Mouse (Mus musculus) MEL (cell line): ENCODE measurements around the gene Gm20388. TPM values are rescaled to one million over a fixed set of nuclear protein-coding genes. Genes with fewer than 3 reads are reported as not detected.

Experiments
- DNase-seq: peaks from one replicate; pipeline ENCODE4 v3.0.0; 2011; ENCODE audit warnings: low read depth, low spot score
- H3K27ac ChIP-seq: 2 replicates; pipeline ENCODE4 v1.5.1; 2012; ENCODE audit warnings: low read depth, mild to moderate bottlenecking, control low read depth, low read length, moderate library complexity; ENCODE audit not compliant: control insufficient read depth
- H3K27me3 ChIP-seq, 2 experiments: fragments of 150-350 bp in 1 of 2; sonication (generic) in 1 of 2; 2 replicates each; pipeline ENCODE4 v1.6.1; 2012; ENCODE audit warnings: low read length in 2 of 2, mild to moderate bottlenecking in 2 of 2, improper control_type of control experiment in 1 of 2, moderate library complexity in 1 of 2; ENCODE audit not compliant: insufficient read depth in 2 of 2, control insufficient read depth in 1 of 2
- H3K36me3 ChIP-seq, 2 experiments: 2 replicates each; pipeline ENCODE4 v1.6.1; 2012 to 2014; ENCODE audit warnings: low read length in 2 of 2, improper control_type of control experiment in 1 of 2, inconsistent platforms in 1 of 2, mild to moderate bottlenecking in 1 of 2; ENCODE audit not compliant: insufficient read depth in 2 of 2, control insufficient read depth in 1 of 2
- H3K4me1 ChIP-seq, 2 experiments: fragments of 150-350 bp in 1 of 2; sonication (generic) in 1 of 2; 2 replicates each; pipeline ENCODE4 v1.6.1; 2012; ENCODE audit warnings: low read length in 2 of 2, improper control_type of control experiment in 1 of 2, mild to moderate bottlenecking in 1 of 2; ENCODE audit not compliant: insufficient read depth in 2 of 2, control insufficient read depth in 1 of 2
- H3K4me3 ChIP-seq, 2 experiments: fragments of 150-350 bp in 1 of 2; sonication (generic) in 1 of 2; 2 replicates each; pipeline ENCODE4 v1.5.1; 2012; ENCODE audit warnings: low read depth in 2 of 2, low read length in 2 of 2, mild to moderate bottlenecking in 2 of 2, moderate library complexity in 2 of 2, control low read depth in 1 of 2, improper control_type of control experiment in 1 of 2; ENCODE audit not compliant: control insufficient read depth in 1 of 2, insufficient read depth in 1 of 2
- H3K79me2 ChIP-seq: 2 replicates; pipeline ENCODE4 v1.6.1; 2012; ENCODE audit warnings: mild to moderate bottlenecking, low read length, moderate library complexity; ENCODE audit not compliant: control insufficient read depth, poor library complexity, insufficient read depth
- H3K9ac ChIP-seq: 2 replicates; pipeline ENCODE4 v1.6.1; 2012; ENCODE audit warnings: low read depth, mild to moderate bottlenecking, control low read depth, low read length, moderate library complexity; ENCODE audit not compliant: control insufficient read depth, poor library complexity, severe bottlenecking
- H3K9me3 ChIP-seq: fragments of 150-350 bp; sonication (generic); replicated peaks from 2 replicates; pipeline ENCODE4 v1.6.1; 2012; ENCODE audit warnings: mild to moderate bottlenecking, low read length, improper control_type of control experiment, moderate library complexity; ENCODE audit not compliant: insufficient read depth
- CHD2 ChIP-seq: IDR thresholded peaks from 2 replicates; pipeline ENCODE4 v1.6.1; 2011; ENCODE audit warnings: low read length, improper control_type of control experiment
- EP300 ChIP-seq, 2 experiments: IDR thresholded peaks; 2 replicates each; pipeline ENCODE4 v1.6.1; 2011; ENCODE audit warnings: improper control_type of control experiment in 2 of 2, low read length in 2 of 2, low read depth in 1 of 2, mild to moderate bottlenecking in 1 of 2
- ETS1 ChIP-seq: IDR thresholded peaks from 2 replicates; pipeline ENCODE4 v1.6.1; 2012; ENCODE audit warnings: low read depth, mild to moderate bottlenecking, inconsistent platforms, low read length, improper control_type of control experiment, moderate library complexity
- GABPA ChIP-seq: IDR thresholded peaks from 2 replicates; pipeline ENCODE4 v1.6.1; 2012; ENCODE audit warnings: low read depth, mild to moderate bottlenecking, inconsistent platforms, low read length, improper control_type of control experiment, moderate library complexity
- GATA1 ChIP-seq: IDR thresholded peaks from 2 replicates; pipeline ENCODE4 v1.6.1; 2011; ENCODE audit warnings: low read depth, low read length, improper control_type of control experiment
- HCFC1 ChIP-seq: IDR thresholded peaks from 2 replicates; pipeline ENCODE4 v1.6.1; 2012; ENCODE audit warnings: low read depth, mild to moderate bottlenecking, inconsistent platforms, low read length, improper control_type of control experiment, moderate library complexity
- KAT2A ChIP-seq: conservative IDR thresholded peaks from 2 replicates; pipeline ENCODE4 v1.6.1; 2012; ENCODE audit warnings: low read depth, low read length, improper control_type of control experiment, inconsistent platforms
- MAFK ChIP-seq: IDR thresholded peaks from 2 replicates; pipeline ENCODE4 v1.6.1; 2011; ENCODE audit warnings: low read depth, mild to moderate bottlenecking, low read length, improper control_type of control experiment, borderline replicate concordance
- MAX ChIP-seq: IDR thresholded peaks from 2 replicates; pipeline ENCODE4 v1.6.1; 2011; ENCODE audit warnings: low read length, improper control_type of control experiment
- MAZ ChIP-seq: IDR thresholded peaks from 2 replicates; pipeline ENCODE4 v1.6.1; 2012; ENCODE audit warnings: low read depth, mild to moderate bottlenecking, inconsistent platforms, low read length, improper control_type of control experiment
- MEF2A ChIP-seq: IDR thresholded peaks from 2 replicates; pipeline ENCODE4 v1.6.1; 2014; ENCODE audit warnings: low read depth, mild to moderate bottlenecking, inconsistent platforms, low read length, improper control_type of control experiment; ENCODE audit not compliant: poor library complexity, insufficient replicate concordance, severe bottlenecking; ENCODE audit errors: extremely low read depth
- MXI1 ChIP-seq: IDR thresholded peaks from 2 replicates; pipeline ENCODE4 v1.6.1; 2011; ENCODE audit warnings: mild to moderate bottlenecking, low read depth, low read length, improper control_type of control experiment
- MYB ChIP-seq: IDR thresholded peaks from 2 replicates; pipeline ENCODE4 v1.6.1; 2011; ENCODE audit warnings: mild to moderate bottlenecking, low read depth, low read length, improper control_type of control experiment
- NRF1 ChIP-seq: IDR thresholded peaks from 2 replicates; pipeline ENCODE4 v1.6.1; 2014; ENCODE audit warnings: low read depth, mild to moderate bottlenecking, inconsistent platforms, low read length, improper control_type of control experiment, moderate library complexity; ENCODE audit not compliant: poor library complexity, insufficient read depth, severe bottlenecking
- POLR2A ChIP-seq, 2 experiments: IDR thresholded peaks; 2 replicates each; pipeline ENCODE4 v1.6.1; 2011 to 2012; ENCODE audit warnings: low read length in 2 of 2, mild to moderate bottlenecking in 2 of 2, control low read depth in 1 of 2, improper control_type of control experiment in 1 of 2, low read depth in 1 of 2, moderate library complexity in 1 of 2; ENCODE audit not compliant: control insufficient read depth in 1 of 2, insufficient read depth in 1 of 2, poor library complexity in 1 of 2
- POLR2AphosphoS5 ChIP-seq: IDR thresholded peaks from 2 replicates; pipeline ENCODE4 v1.6.1; 2012; ENCODE audit warnings: low read depth, borderline replicate concordance, mild to moderate bottlenecking, inconsistent platforms, low read length, moderate library complexity, mixed read lengths
- RAD21 ChIP-seq: IDR thresholded peaks from 2 replicates; pipeline ENCODE4 v1.6.1; 2011; ENCODE audit warnings: mild to moderate bottlenecking, low read depth, low read length, improper control_type of control experiment
- SMC3 ChIP-seq: IDR thresholded peaks from 2 replicates; pipeline ENCODE4 v1.6.1; 2011; ENCODE audit warnings: low read depth, low read length, improper control_type of control experiment
- TAL1 ChIP-seq: IDR thresholded peaks from 2 replicates; pipeline ENCODE4 v1.6.1; 2012; ENCODE audit warnings: mild to moderate bottlenecking, inconsistent platforms, low read length, moderate library complexity, mixed read lengths
- TCF12 ChIP-seq: IDR thresholded peaks from 2 replicates; pipeline ENCODE4 v1.6.1; 2014; ENCODE audit warnings: low read depth, mild to moderate bottlenecking, inconsistent platforms, low read length, improper control_type of control experiment, moderate library complexity
- ZC3H11A ChIP-seq: IDR thresholded peaks from 2 replicates; pipeline ENCODE4 v1.6.1; 2012; ENCODE audit warnings: low read depth, mild to moderate bottlenecking, inconsistent platforms, low read length, improper control_type of control experiment
- ZMIZ1 ChIP-seq: IDR thresholded peaks from 2 replicates; pipeline ENCODE4 v1.6.1; 2012; ENCODE audit warnings: low read depth, mild to moderate bottlenecking, inconsistent platforms, low read length, improper control_type of control experiment, moderate library complexity
- polyA plus RNA-seq, 2 experiments: library from polyadenylated mRNA; stranded (reverse) in 1 of 2; unstranded in 1 of 2; fragments of >175 nt in 1 of 2; fragments of >200 nt in 1 of 2; gene quantifications; 2 replicates each; pipeline versions ENCODE4 v1.2.1 to v1.2.4; 2012; ENCODE audit warnings: low replicate concordance in 2 of 2, low read depth in 1 of 2; ENCODE audit not compliant: insufficient read length in 2 of 2, insufficient read depth in 1 of 2, missing spikeins in 1 of 2
- total RNA-seq: library from RNA; depleted of rRNA; stranded (reverse); fragments of 300-350 nt; gene quantifications from 2 replicates; pipeline ENCODE4 v1.2.3, GENCODE M21; 2012

The Gm20388 gene
- total and polyA plus RNA-seq, 3 experiments, result 11.1 to 17.8 TPM; not detected in 1

DNA sequence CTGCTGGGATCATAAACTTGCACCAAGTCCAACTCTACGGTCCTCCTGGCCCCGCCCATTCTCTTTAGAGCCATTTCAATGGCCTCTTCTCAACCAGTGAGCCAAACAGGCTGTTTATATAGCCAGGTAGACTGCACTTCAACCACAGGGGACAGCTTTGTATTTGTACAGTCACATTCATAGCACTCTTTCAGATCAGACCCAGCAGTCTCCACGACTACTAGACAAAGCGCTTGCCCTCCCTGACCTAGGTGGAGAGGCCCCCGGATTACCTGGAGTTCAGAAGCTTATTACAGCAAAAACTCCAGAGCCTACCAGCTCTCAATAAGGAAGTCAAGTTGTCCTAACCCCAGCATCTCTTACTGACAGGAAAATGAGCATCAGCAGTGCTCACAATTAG is 4083.0 kb downstream of the Gm20388 start:
- Histone ChIP-seq H3K4me3 (no peak overlapping the region), H3K36me3 (peaks cover 9 to 20% of the 10 kb centered on the region in 2 experiments), H3K27me3 (no peaks in the 10 kb centered on the region), H3K4me1 (peaks cover 17 to 24% of the 10 kb centered on the region in 2 experiments), H3K79me2 (0 out of 2 replicates have a peak, but pooled peaks cover 2% of the 10 kb centered on the region), H3K9ac (no peak overlapping the region), H3K27ac (no peak overlapping the region), H3K9me3 (no peaks in the 10 kb centered on the region)
- no peak for DNase-seq
- TF ChIP-seq MAZ, result no peak
- TF ChIP-seq ZMIZ1, result no peak
- TF ChIP-seq GATA1, result no peak
- TF ChIP-seq ZC3H11A, result no peak
- no peak for TF ChIP-seq HCFC1
- no peak for TF ChIP-seq CHD2
- TF ChIP-seq NRF1, result no peak
- no peak for TF ChIP-seq EP300 (IDR thresholded peaks at IDR 0.05; ENCODE audit: low read depth in 1 of 2, low read length in 2 of 2)
- no peak for TF ChIP-seq ETS1
- TF ChIP-seq POLR2A (IDR thresholded peaks at IDR 0.05; ENCODE audit: control insufficient read depth in 1 of 2, insufficient read depth in 1 of 2, low read depth in 1 of 2, low read length in 2 of 2, poor library complexity in 1 of 2), result no peak
- TF ChIP-seq POLR2AphosphoS5, result no peak
- no peak for TF ChIP-seq RAD21
- no peak for TF ChIP-seq TAL1
- no peak for TF ChIP-seq TCF12
- no peak for TF ChIP-seq SMC3

DNA sequence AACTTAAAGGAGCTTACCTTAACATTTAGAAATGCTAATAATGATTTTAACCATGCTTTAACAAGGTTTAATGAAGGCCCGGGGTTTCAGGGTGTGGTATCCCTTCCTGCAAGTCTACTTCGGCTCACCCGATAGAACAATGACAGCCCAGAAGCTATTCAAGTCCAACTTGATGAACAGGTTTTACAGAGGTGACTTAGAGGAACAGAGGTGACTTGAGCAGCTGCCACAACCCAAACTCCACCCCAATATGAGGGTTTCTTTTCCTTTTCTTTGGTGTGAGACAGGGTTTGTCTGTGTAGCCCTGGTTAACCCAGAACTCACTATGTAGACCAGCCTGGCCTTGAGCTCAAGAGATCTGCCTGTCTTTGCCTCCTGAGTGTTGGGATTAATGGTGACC is 4083.4 kb downstream of the Gm20388 start:
- no peak for DNase-seq
- no peak overlapping the region for H3K9ac ChIP-seq
- H3K79me2 ChIP-seq, result 0 out of 2 replicates have a peak, but pooled peaks cover 2% of the 10 kb centered on the region
- no peak overlapping the region for H3K27ac ChIP-seq
- H3K4me3 ChIP-seq, result no peak overlapping the region
- peaks cover 10 to 19% of the 10 kb centered on the region in 2 experiments for H3K36me3 ChIP-seq
- H3K4me1 ChIP-seq, result peaks cover 17 to 22% of the 10 kb centered on the region in 2 experiments
- no peaks in the 10 kb centered on the region for H3K27me3 ChIP-seq
- H3K9me3 ChIP-seq, result no peaks in the 10 kb centered on the region
- TF ChIP-seq GABPA (no peak), MAX (no peak), MXI1 (no peak), GATA1 (no peak), KAT2A (no peak), SMC3 (no peak), MYB (no peak), MEF2A (no peak), RAD21 (no peak), ETS1 (no peak), POLR2A (IDR thresholded peaks at IDR 0.05; ENCODE audit: control insufficient read depth in 1 of 2, insufficient read depth in 1 of 2, low read depth in 1 of 2, low read length in 2 of 2, poor library complexity in 1 of 2) (no peak), ZMIZ1 (no peak), MAZ (no peak), TCF12 (no peak), MAFK (no peak)
